Mouse (Mus musculus): Measurements from ENCODE around the gene C87436.
A peak's percentile ranks its signal among the peaks of the same experiment; 100 is the strongest.
"Not testable (repeated sequence)": the region's sequence is repeated elsewhere in the genome, so short reads cannot be mapped to it uniquely, and the experiment has no call there.

C87436 gene

DNA sequence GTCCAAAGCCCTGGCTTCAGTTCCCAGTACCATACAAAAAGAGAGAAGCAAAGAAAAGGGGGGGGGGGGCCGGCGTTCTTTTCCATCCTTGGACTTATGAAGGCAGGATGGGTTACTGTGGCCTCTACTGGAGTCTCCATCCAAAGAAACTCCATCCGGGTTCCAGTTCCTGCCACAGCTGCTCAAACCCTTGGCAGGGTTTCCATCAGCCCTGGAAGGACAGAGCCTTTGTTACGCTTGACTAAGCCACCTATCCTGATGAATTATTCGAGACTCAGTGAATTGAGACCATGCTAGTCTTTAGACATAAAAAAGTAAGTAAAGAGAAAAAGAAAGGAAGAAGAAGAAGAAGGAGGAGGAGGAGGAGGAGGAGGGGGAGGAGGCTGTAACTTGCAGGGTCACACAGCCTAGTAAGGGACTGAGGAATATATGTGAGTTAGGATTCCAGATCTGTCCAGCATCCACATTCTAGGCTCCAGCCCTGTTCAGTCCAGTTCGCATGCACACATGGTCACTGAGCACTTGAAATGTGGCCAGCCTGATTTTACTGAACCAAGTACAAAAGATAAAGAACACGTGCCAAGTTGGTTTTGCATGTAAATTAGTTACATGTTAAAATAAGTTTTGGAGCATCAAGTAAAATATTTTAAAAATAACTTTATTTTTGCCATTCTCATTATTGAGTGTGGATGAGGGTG lies 47.9 kb downstream of the C87436 start:
- DNase-seq, result peak; percentile 43 to 49

DNA sequence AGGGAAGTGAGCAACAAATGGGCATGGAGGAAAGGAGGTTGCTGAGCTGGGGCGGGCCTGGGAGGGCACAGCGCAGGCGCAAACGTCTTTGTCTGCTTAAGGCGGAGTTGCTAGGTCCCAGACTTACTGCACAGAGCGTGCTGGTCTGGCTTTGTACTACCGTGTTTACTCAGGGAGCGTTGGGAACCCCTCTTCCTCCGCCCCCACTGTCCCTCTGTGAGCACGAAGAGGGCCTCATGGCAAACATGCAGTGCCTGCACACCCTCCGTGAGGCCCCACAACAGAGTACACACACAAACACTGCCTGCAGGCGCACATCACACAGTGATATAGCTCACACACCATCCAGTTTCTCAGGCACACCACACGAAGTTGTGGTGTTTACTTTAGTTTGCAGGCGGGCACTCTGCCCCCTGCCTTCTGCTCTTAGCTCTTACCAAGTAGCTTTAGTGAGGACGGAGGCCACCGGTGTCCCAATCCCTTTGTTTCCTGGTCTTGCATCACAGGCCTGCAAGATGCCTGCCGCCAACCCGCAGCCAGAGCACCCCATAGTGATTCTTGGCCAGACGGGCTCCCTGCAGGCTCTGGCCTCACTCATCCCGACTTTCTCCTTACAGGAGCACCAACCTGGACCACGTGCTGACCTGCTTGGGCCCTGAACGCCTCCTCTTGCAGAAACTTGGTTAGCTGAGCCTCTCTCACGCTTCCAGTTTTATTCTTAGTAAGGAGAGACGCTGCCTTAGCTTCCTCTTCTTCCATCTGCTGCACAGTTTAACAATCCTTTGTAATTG lies 49.4 kb downstream of the C87436 start:
- peak; percentile 71 to 74 for DNase-seq

DNA sequence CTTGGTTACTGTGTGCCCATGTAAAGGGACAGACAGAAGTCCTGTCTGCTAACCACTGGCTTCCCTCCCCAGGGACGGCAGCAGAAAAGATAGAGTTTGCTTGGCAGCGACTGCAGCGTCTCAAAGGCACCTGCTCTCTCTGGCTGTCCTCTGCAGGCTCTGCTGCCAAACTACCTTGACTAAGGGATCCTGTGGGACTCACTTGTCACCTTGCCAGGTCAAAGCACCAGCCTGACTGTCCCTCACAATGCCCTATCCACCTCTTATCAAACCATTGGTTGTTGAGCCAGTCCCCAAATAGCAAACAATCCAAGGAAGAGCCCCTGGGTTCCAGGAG lies 49.9 kb downstream of the C87436 start:
- DNase-seq, result peak; percentile 63 to 74

DNA sequence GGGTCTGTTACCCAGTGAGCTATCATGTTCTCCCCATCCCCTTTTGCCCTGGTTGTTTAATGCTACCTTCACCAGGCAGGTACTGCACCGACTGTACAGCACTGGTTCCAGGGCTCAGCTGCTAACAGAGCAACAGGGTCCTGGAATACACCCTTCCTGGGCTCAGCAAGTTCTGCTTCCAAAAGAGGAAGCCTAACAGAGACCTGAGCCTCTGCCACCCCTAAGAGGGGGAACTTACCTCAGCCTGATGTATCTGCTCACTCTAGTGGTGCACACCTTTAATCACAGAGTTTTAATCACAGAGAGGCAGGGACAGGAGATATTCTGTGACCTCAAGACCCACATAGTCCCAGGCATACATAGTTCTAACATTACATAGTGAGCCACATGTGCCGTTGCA lies 51.8 kb downstream of the C87436 start:
- no peak for DNase-seq

DNA sequence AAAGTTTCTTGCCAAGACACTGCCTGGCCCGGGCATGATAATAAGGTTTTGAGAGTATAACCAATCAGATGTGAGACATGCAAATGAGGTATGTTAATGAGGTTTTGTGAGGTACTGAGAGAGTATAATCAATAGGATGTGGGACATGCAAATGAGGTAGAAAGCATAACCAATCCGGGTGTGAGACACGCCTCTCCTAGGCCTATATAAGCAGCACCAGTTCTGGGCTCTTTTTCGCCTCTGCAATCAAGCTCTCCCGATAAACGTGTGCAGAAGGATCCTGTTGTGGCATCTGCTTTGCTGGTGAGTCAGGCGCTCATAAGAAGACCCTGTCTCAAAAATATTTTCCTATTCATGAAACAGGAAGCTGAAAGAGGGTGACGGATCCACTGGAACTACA lies 52.2 kb downstream of the C87436 start:
- DNase-seq, result not testable (repeated sequence)

DNA sequence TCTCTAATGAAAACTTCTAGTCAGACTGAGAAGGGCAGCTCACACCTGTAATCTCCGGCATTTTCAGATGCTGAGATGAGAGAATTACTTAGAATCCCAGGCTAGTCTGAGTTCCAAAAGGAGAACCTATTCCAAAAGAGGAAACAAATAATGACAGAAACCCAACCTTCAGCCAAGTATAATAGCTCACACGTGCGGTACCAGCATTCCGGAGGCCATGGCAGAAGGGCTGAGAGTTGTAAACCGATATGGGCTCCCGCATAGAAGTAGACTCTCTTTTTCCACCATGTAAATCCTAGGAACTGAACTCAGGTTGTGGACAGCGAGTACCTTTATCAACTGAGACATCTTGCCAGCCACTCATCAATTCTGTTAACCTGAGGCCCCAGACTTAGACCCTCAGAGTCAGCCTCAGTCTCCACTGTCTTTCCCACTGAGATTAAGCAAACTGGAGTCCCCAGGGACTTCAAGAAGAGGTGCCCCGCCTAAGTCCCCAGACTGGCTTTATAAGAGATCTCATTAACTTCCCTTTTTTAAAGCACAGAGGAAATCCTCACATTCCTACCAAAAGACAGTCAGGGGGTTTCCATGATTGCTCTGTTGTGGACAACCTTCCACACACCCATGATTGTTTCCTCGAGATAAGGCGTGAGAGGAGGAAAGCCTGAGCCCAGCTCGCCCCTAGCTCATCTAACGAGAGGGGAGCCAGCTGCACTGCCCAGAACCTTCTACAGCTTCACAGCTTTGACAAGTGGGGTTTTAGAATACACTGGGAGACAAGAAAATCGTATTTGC lies 55.5 kb downstream of the C87436 start:
- DNase-seq, result no peak

DNA sequence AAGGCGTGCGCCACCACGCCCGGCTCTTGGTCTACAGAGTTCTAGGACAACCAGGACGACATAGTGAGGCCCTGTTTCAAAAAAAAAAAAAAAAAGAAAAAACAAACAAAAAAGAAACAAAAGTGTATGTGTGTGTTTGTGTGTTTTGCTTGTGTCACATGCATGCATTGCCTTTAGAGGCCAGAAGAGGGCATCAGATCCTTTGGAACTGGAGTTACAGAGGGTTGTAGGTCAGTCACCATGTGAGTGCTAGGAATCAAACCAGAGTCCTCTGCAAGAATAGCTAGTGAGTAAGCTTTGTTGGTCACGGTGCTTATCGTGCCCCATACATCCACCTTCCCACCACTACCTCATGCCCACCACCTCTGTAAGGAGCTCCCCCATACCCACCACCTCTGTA lies 56.6 kb downstream of the C87436 start:
- no peak for DNase-seq

DNA sequence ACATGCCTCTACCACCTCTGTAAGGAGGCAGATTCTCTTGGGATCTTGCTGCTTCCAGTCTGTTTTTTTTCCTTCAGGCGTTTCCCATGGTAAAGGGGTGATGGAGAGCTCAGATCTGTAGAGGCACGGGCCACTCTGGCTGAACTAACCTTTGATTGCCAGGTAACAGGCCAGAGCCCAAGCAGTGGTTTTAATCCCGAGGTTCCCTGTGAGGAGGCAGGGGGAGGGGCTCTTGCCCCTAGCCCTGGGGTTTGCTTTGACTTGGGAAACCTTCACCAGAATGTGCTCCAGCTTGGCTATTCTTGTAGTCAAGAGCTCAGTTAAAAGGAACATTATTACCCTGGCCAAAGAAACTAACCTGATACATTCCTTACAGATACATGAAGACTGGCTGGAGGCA lies 57.5 kb downstream of the C87436 start:
- DNase-seq, result no peak

DNA sequence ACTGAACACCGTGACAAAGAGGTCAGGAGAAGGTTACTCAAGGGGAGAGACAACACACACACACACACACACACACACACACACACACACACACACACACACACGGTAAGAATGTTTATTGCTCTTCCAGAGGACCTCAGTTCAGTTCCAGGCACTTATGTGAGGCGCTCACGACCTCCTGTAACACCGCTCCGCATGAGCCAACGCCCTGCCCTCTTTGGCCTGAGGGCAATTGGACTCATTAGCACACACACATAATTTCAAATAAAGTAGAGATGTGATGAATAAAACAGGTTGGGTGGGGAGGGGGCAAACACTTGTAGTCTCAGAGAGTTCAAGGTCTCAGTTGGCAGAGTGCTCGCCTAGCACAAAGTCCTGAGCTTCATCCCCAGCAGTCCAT lies 58.0 kb downstream of the C87436 start:
- no peak for DNase-seq

DNA sequence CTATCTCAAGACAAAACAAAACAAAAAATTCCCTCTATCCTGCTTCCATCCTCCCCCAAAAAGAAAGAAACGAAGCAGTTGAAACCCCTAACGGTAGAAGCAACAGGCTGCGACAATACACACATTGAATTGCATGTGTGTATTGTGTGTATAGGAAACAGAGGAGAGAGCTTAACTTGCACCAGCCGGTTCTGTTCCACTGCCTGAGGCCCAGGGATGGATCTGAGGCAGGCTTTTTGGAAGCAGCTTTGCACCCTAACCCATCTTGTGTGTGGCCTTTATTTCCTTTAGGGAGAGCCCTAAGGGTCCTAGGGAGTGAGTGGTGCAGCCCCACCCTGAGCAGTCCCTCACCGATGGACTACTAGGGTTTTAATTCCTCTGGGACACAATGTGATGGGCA lies 58.4 kb downstream of the C87436 start:
- no peak for DNase-seq

DNA sequence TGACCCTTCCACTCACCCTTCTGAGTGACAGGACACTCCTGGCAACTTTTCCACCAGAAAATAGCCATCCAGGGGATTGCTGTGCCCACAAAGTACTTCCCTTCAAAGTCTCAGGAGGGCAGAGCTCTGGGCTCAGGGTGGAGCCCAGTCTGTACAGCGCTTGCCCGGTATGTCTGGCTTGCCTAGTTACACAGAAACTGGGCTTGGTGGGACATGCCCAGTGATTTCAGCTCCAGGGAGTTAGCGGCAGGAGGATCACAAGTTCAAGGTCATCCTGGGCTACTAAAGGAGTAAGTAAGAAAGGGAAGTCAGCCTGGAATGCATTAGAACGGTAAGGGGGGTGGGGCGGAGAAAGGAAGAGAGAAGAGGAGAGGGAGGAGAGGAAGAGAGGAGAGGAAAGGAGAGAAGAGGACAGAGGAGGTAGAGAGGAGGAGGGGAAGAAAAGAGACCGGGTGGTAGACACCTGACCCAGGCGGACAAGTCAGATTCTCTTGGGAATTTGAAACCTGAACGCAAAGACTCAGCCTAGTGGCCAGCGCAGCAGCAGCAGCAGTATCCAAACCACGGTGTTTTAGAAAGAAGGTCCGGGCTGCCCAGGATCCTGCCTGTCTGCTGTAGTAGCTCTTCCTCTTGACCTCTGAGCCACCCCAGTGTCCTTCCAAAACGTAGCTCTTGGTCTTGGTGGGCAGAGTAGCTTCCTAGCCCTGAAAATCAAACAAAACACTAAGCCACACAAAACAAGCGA lies 59.1 kb downstream of the C87436 start:
- DNase-seq, result no peak

DNA sequence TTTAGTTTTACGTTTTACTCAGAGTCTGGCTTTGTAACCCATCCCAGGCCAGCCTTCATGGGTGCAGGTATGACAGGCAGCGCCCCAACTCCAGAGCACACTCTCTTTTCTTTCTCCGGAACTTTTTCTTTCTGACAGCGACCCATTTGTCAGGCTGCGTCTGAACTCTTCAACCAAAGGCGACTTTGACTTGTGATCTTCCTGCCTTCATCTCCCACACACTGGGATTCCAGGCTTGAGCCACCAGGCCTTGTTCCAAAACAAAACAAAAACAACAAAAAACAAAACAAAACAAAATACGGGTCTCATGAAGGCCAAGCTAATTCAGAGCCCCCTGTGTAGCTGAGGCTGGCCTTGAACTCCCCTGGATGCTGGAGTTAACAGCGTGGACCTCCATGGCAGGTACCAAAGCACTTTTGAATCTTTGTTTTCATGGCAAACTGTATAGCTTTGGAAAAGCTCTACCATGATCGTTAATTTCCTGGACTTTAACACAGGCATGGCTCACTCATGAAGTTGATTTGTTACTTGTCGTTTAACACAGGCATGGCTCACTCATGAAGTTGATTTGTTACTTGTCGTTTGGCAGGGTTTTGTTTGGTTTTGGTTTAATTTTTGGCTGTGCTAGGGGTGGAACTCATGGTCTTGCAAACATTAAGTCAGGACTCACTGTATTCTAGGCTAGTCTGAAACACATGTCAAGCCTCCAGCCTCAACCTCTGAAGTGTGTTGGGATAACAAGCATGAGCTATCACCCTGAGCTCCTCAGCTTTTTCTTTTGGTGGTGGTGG lies 60.0 kb downstream of the C87436 start:
- no peak for DNase-seq

DNA sequence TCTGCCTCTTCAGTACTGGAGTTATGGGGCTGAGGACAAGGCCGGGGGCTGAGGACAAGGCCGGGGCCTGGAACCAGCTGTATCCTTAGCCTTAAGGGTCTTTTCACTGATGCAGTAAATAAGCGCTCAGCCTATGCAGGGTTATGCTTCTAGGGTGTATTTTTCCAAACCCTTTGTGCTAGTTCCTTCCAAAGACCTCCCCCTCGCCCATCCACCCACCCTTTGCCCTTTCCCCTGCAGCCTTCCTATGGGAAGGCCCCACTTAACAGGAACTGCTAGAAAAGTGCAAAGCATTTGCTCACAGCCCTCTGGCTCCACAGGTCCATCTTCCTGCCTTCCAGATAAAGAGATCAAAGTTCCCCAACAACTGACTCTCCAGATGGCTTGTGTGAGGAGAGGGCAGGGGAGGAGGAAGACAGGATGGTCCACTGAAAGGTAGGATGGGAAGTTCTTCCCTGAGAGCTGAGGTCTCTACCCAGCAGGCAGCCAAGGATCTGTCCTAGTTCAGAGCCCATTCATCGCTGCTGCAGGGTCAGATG lies 61.5 kb downstream of the C87436 start:
- no peak for DNase-seq

DNA sequence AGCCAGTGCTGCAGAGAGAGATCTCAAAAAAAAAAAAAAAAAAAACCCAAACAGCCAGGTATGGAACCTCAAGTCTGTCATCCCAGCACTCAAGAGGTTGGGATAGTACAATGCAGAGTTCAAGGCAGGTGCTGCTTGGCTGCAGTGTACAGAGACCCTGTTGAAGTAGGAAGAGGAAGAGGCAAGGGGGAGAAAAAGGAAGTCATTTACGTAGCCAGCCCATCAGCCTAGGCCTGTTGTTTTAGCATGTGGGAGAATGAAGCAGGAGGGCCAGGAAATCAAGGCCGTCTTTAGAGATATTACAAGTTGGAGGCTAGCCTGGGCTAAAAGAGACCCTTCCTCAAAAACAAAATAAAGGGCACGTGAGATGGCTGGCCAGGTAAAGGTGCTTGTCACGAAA lies 65.3 kb downstream of the C87436 start:
- no peak for DNase-seq

DNA sequence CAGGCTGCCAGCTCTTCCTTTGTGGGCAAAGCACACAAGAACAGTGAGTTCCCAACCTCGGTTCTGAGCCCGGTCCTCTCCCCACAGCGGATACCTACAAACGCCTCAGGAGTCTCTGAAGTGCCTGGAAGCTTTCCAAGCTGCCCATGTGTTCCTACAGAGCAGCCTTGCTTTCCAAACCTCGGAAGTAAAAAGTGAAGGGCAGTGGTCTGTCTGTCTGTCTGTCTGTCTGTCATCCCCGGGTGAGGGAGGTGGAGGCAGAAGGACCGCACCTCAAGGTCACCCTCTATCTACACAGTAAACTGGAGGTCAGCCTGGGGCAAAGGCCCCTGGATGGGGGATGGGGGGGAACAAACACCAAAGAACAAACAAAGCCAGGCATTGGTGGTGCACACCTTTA lies 67.5 kb downstream of the C87436 start:
- DNase-seq, result peak; percentile 28 to 32

DNA sequence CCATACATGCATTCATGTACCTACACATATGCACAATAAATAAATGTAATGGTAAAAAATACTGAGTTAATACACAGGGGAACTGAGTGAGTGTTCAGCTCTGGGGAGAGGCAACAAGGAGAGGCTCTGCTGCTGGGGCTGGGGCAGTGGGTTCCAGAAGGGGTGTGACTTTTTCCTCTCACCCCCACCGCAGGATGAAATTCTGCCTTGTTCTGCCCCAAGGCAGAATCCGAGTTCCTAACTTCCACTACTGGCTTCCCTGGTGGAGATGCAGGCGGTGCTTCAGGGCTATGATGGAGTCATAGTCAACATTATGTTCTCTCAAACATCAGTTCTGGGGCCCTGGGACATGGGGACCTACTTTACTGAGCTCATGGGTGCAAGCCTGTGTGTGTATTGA lies 68.1 kb downstream of the C87436 start:
- DNase-seq, result no peak

DNA sequence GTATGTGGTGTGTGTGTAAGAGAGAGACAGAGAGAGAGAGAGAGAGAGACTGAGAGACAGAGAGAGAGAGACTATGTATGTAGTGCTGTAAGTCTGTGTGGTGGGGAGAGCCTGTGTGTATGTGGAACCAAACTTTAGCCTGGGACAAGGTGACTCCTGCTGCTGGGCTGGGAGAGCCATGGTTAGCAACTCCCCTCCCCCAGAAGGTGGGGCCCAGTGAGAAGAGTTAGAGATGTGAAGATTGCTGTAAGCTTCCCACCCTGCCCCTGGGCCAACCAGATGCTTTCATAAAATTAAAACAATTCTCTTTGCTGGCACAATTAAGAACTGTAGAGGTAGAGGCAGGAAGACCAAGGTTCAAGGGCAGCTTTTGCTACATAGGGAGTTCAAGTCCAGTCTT lies 68.9 kb downstream of the C87436 start:
- no peak for DNase-seq

DNA sequence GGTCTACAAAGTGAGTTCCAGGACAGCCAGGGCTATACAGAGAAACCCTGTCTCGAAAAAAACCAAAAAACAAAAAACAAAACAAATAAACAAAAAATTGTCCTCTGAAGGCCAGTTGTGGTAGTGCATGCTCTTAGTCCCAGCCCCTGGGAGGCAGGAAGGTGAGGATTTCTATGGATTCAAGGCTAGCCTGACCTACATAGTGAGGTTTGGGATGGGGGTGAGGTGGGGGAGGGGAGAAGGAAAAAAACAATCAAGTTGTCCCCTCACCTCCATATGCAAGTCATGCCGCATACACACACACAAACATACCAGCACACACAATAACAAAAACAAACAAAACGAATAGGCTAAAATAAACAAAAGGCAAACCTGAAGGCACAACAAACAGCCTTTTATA lies 70.6 kb downstream of the C87436 start:
- DNase-seq, result no peak

DNA sequence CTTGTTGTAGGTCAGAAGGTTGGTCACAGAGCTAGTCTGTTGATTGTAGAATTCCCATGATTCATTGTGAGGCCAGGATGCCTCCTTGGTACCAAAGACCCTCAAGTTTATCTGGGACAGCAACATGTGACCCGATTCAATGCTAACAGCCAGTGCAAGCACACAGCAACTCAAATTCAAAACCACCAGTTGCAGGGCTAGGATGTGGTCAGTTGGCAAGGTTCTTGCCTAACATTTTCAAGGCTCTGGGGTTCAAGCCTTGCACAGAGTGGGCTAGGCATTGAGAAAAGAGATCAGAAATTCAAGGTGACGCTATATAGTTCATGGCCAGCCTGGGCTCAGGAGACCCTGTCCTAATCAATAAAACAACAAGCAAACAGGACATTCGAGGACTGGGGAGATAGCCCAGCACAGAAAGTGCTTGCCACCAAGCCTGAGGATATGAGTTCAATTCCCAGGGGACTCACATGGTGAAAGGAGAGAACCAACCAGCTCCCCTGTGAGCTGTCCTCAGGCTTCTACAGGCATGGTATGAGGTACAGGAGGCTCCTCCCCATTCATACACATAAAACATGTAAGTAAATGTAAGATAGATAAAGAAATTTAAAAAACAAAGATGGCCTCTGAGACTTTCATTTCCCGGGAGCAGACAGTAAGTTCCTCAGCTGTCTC lies 71.2 kb downstream of the C87436 start:
- DNase-seq, result no peak

DNA sequence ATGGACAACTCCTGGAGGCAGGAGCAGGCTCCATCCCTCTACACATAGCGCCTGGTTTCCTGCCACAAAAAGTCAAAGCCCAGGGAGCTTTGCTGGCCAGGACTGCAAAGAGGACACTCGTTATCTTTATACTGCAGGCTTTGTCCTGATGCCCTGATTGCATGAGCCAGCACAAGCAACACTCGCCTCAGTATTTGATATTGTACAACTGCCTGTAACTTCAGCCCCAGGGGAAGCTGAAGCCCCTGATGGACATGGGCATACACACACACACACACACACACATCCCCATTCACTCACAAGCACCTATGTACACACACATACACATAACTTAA lies 71.7 kb downstream of the C87436 start:
- no peak for DNase-seq

DNA sequence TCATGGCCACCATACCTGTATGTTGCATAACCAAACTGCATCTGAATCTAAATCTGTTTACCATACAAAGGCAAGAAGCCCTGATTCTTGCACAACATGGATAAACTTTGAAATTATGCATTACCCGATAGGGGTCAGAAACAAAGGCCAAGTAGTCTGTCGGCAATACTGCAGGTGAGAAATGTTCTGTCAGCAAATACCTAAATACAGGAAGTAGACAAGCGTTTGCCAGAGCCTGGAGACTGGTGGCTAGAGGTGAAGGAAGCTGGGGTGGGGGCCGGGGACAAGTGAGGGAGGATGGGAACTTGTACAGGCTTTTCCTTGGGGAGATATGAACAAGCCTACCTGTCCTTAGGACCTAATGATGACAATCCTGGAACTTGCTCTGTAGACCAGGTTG lies 72.8 kb downstream of the C87436 start:
- DNase-seq, result no peak

DNA sequence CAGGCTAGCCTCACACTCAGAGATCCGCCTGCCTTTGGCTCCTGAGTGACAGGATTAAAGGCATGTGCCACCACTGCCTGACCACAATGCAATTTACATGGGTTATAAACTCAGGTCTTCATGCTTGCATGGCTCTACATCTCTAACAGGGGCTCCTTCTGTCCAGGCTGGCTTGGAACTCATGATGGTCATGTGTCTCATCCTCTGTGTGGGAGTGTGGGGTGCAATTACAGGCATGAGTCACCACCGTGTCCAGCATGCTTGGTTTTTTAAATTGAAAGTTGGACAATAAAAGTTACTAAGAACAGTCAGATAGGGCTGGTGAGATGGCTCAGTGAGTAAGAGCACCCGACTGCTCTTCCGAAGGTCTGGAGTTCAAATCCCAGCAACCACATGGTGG lies 75.1 kb downstream of the C87436 start:
- no peak for DNase-seq

Data from cerebellum, postnatal 14 days (tissue).